Mouse (Mus musculus): ENCODE results near the gene 1700001L19Rik.

- TF ChIP-seq CTCF (IDR thresholded peaks at IDR 0.05; ENCODE audit: borderline replicate concordance, control insufficient read depth, extremely low read depth, insufficient read depth, low read length, poor library complexity) (no peak), POLR2A (IDR thresholded peaks at IDR 0.05; ENCODE audit: control insufficient read depth, extremely low read depth, insufficient read depth, low read length, poor library complexity) (no peak)
Observed at GRCm38 (mm10) chr13:68605689-68606126, 8.5 kb downstream of the 1700001L19Rik start.
